Mouse (Mus musculus): ENCODE measurements around the gene Nkiras1. TPM values are rescaled to one million over a fixed set of nuclear protein-coding genes. Genes with fewer than 3 reads are reported as not detected.
"Not testable (repeated sequence)": the region's sequence is repeated elsewhere in the genome, so short reads cannot be mapped to it uniquely, and the experiment has no call there.

Gene Nkiras1
- polyA plus RNA-seq (2012; rRNA removed) = 7.4 and 9.3 TPM in 2 replicates

DNA sequence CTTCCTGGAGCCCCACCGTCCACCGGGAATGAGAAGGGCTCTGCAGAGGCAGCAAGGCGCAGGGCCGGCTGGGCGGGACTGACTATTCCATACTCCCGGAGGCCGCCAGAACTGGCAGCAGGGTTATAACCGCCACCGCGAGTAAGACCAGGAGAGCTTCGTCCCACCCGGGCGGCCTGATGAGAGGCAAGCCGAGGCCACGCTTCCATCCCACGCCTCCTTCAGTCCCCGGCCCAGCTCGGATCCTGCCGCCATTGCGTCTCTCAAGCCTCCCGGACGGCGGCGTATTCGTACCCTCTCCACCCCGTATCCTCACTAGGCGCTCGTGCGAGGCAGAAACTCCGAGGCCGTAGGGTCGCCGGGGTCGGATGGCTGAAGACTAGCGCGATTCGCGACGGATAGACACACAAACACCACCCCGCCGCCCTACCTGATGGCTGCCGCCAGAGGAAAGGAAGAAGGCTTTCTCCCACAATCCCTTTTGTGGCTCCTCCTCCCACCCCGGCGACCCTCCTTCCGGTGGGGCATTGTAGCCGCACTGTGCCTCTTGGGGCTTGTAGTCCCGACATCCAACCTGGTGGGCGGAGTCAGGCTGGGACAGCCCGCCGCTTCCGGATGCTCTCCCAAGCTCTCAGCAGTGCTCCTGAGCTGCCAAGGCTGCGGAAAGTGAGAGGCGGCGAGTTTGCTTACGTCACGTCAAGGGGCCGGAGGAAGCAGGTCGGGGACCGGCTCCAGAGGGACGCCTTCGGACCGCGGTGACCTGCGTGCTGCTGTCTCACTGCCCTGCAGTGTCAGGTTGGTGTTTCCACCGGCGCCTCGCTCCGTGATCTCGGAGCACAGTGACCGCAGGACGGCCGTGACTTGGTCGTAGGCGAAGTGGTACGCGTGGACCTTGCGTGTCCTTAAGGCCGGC, at the start of gene Nkiras1, which contains the start of gene Rpl15:
Gene Nkiras1, plus strand, starts transcription at position 608 of the 913 bp plus-strand sequence.
Gene Rpl15, minus strand, starts transcription at position 863 of the 913 bp plus-strand sequence.
- peak; percentile 85 for DNase-seq (ENCODE audit: low read depth)

DNA sequence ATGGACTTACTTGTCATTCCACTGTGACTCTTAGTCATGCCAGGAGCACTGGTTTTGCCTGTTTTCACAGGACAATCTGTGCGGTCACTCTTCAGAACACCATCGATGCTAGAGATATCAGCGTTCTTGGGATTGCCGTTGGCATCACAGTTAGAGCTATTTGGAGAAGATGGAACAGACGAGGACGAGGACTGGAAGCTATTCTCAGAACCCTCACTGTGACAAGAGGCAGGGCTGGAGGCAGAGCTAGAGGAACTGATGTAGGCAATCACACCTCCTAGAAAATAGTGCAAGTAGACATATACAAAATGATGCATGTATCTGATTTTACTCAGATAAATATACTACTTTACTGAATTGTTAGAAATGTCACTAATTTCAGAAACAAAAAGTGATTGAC, 49.0 kb upstream of the Nkiras1 start:
- DNase-seq (ENCODE audit: low read depth) = no peak

DNA sequence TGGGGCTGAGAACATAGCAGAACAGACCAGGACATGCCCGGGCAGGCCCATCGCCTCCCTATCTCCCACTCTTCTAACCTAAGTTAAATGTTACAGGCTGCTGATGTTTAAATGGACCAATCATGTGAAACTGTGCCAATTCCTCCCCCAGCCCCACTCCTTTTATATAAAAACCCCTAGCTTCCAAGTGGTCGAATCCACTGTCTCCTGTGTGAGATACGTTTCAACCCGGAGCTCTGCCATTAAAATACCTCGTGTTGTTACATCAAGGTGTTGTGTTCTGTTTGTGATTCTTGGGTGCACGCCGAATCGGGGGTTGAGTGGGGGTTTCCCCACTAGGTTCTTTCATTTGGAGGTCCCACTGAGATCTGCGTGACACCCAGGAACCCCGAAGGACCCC, 45.5 kb upstream of the Nkiras1 start:
- DNase-seq (ENCODE audit: low read depth) = not testable (repeated sequence)

DNA sequence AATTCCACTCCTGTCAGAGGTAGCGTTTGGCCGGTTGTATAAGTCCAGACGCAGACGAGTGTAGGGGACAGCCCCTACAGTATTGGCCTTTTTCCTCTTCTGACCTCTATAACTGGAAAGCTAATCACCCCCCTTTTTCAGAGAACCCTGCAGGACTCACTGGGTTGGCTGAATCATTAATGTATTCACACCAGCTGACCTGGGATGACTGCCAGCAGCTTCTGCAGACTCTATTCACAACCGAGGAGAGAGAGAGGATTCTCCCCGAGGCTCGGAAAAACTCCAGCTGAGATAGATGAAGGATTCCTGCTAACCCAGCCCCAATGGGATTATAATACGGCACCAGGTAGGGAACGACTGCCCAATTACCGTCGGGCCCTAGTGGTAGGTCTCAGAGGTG, 44.8 kb upstream of the Nkiras1 start:
- not testable (repeated sequence) for DNase-seq (ENCODE audit: low read depth)

DNA sequence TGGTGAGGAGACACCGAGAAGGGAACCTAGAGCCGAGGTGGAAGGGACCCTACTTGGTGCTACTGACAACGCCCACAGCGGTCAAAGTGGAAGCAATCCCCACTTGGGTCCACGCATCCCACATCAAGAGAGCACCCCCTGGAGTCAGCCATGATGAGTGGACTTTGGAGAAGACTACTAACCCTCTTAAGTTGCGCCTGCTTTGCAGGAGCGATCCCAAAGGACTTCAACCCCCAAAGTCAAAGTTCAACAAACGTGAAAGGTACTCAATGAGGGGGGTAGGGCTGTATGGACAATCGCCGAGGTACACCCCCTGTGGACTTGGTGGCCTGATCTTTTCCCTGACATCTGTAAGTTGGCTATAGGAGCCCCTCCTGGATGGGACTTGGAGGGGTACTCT, 41.2 kb upstream of the Nkiras1 start:
- DNase-seq (ENCODE audit: low read depth) = not testable (repeated sequence)

DNA sequence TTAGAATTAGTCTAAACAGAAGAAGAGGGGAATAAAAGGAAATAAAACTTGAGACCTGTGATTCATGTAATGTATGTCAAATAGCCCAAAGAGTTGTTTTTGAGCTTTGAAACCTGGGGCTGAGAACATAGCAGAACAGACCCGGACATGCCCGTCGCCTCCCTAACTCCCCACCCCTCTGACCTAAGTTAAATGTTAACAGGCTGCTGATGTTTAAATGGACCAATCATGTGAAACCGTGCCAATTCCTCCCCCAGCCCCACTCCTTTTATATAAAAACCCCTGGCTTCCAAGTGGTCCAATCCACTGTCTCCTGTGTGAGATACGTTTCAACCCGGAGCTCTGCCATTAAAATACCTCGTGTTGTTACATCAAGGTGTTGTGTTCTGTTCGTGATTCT, 39.1 kb upstream of the Nkiras1 start:
- DNase-seq (ENCODE audit: low read depth) = not testable (repeated sequence)

DNA sequence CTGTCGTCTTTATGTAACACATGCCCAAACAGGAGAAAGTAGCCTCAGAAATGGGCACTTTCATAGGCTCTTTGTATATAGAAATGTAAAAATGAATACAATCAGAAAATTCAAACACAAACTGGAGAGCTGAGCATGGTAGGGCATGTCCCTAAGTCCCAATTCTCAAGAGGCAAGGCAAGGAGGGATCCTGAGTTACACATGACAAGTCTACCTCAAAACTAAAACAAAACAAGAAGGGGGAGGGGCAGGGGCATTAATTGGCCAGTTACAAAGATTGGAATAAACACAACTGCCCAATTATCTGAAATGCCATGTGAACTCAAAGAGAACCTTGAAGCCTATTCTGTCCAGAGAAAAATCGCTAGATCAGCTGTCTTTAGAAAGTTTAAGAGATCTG, 37.9 kb upstream of the Nkiras1 start:
- DNase-seq (ENCODE audit: low read depth) = no peak

DNA sequence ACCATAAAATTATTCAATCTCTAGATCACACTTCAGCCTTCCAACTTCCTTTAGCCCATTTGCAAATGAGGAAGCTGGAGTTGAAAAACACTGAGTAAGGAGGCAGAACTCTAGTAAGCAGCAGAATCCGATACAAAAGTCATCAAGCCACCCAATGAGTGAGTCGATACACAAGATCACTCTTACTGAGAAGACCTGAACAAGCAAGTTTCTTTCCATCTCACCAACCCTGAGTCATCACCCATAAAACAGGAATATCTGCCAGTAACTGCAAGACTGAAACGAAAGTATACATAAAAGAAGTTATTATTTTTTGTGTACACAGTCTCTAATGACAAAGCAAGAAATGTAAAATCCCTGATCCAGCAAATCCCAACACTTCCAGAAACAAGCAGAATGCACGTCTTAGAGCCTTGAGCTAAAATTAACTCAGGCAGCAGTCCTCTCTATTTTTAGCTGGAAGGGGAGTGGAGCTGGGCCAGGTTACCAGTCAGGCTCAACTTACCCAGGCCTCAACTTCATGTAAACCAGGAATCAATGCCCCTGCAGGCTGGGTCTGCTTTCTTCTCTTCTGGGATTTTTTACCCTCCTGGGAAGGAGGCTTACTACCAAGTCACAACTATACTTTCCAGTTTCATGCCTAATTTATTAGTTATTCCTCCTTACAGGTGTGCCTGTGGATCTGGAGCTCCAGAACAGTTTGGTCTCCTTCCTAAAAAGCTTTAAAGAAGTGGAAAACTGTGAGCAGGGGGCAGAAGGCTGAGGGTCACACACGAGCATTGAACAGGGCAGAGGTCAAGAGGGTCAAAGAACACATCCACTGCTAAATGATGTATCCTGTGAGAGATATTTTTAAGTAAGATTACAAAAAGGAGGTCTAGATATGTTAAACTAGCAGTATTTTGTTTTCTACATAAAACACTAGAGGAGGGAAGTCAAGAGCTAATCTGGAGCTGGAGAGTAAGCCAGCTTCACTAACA, 36.7 kb upstream of the Nkiras1 start:
- DNase-seq (ENCODE audit: low read depth) = no peak

DNA sequence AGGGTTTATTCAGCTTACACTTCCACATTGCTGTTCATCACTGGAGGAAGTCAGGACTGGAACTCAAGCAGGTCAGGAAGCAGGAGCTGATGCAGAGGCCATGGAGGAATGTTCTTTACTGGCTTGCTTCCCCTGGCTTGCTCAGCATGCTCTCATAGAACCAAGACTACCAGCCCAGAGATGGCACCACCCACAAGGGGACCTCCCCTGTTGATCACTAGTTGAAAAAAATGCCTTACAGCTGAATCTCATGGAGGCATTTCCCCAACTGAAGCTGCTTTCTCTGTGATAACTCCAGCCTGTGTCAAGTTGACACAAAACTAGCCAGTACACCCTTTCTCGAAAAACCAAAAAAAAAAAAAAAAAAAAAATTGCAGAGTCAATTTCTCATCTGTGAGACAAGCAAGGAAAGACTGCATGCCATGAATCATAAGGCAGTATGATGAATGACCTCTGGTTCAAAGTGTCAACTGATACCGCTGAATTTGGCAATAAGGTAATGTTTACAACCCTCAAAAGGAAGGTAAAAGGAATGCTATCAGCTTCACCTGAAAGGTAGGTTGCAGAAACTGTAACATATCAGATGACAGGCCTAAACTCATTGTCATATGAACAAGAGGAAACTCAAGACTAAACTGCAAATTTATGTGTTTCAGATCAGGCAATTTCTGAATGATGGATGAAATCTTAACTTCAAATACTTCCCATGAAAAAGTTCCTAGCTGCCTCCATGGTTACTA, 34.3 kb upstream of the Nkiras1 start:
- not testable (repeated sequence) for DNase-seq (ENCODE audit: low read depth)

DNA sequence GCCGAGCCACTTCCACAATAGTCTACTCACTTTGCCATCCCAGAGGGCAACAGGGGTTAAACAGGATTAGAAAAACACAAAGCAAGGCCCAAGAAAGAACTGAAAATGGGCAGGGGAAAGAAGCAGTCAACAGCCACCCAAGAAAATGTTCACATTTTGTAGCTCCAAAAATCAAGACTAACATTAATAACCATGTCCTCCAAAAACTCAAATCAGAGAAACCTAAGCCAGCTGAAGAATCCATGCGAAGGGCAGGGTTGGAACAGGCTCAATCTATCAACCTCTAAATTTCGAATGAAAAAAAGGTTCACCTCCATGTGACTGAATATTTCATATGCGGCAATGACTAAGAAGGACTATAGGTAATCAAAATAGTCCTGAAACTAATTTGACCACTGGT, 33.6 kb upstream of the Nkiras1 start:
- DNase-seq (ENCODE audit: low read depth) = no peak

DNA sequence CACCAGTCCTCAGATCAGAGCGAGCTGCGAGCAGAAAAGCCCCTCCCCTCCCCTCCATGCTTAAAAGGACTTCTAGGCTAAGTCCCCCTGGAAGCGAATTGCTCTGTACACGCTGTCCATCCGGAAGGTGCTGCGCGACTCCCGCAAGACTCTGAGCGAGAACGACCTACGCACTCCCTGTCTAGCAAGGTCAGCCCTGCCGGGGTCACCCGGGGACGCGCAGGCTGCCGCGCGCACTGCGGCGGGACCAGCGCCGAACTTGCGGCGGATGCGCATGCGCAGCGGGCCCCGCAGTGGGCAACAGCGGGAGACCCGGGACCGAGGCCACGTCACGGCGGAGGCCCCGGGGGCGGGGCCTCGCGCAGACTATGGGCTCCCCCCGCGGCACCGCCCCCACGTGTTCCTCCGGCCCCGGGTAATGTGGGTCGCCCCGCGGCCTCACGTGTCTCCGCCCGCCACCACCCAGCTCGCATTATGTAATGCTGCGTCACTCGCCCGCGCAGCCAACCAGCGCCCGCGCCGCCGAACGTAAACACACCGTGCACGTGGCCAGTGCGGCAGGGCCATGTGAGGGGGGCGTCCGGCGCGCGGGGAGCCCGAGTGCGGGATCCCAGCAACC, 32.7 kb upstream of the Nkiras1 start:
- DNase-seq (ENCODE audit: low read depth) = no peak

DNA sequence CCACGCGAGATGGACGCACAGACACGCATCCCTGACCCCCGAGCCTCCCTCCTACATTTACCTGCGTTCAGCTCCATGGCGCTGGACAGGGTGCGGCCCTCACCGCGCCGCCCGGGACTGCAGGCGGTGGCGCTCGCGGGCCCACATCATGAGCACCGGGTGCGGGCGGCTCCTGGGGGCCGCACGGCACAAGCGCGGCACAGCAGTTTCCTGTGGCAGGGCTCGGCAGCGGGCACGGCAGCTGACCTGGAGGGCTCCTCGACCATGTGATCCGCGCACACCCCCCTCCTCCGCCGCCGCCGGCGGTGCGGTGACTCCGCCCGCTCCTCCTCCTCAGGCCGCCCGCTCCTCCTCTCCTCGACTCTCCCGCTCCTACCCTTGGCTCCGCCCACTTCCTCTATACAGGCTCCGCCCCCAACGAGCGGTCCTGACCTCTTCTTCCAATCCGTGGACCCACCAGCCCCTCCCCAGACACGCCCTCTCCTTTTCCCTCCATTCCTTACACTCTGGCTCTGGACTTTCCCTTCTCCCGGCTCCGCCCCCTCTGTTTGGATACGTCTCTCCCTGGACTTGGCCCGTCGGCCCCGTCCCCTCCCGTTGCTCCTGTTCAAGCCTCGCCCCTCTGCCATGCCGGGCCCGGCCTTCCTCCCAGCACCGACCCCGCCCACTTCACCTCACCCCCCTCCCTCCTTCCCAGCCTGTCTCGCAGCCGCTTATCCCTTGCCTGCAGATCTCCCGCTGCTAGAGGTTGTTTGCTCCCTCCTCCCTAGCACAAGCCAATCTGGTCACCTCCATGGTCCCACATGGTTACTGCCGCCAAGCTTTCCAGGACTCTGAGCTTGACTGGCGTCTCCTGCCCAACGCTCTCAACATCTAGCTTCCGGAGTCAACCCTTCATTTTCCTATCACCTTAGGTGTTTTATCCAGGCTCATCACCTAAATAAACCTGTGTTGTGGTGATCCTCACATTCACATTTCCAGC, 31.9 kb upstream of the Nkiras1 start, which contains the start of gene Nr1d2:
Gene Nr1d2, minus strand, starts transcription at position 378 of the 982 bp plus-strand sequence.
- peak; percentile 89 for DNase-seq (ENCODE audit: low read depth)

DNA sequence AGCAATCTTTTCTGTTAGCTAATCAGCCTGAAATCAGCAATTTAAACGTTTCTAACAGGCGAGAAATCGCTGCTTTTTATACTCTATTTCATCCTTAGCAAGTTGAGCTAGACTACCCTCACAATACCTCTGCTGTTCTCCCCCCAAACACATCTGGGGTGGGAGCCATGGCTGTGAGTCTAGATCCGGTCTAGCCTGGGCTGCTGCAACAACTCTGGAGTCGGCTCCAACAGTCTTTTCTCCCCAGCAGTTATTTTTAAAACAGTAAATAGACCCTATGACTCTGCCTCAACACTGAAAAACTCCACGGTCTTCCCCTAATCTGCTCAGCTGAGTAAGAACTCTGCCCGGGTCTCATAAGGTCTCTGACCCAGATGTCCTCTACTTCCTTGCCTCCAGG, 30.8 kb upstream of the Nkiras1 start:
- DNase-seq (ENCODE audit: low read depth) = no peak

DNA sequence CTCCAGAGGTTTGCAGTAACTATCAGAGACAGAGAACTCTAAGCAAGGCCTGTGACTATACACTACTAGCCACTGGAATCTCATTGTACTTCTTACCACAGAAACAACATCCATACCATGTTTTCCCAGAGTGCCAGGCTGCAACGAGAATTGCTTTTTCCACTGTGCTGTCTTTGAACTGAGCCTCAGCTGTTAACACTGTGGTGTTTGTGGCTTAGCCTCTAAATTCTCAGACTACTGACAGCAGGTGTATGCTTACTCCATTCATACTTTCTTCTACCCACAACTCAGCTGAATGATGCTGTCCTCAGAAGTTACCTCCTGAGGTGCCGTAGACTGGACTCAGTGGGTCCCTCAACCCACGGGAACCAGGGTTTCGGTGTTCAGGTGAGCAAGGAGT, 29.1 kb upstream of the Nkiras1 start:
- DNase-seq (ENCODE audit: low read depth) = no peak

DNA sequence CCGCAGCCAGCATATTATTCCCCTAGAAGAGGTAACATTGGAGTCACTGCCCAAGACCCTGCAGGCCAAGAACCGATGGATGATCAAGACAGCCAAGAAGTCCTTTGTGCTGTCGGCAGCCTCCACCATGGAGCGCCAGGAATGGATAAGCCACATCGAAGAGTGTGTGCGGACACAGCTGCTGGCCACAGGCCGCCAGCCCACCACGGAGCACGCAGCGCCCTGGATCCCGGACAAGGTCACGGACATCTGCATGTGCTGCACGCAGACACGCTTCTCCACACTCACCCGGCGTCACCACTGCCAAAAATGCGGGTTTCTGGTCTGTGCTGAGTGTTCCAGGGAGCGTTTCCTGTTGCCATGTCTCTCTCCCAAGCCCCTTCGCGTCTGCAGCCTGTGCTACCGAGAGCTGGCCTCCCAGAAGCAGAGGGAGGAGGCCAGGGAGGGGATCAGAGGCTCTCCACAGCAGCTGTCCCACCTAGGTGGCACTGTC, 28.3 kb upstream of the Nkiras1 start:
- no peak for DNase-seq (ENCODE audit: low read depth)

DNA sequence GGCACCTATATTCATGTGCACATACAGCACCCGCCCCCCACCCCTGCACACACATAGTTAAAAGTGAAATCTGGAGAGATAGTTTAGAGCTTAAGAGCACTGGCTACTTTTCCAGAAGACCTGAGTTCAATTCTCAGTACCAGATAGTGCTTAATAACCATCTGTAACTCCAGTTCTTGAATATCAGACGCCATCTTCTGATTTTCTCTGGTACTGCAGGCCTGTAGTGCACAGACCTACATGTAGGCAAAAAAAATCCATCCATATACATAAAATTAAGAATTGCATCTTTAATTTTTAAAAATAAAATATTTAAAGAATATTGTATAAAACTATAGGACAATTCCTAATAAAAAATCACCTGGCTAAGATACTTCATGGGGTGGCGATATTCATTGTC, 9.7 kb upstream of the Nkiras1 start:
- no peak for DNase-seq (ENCODE audit: low read depth)

DNA sequence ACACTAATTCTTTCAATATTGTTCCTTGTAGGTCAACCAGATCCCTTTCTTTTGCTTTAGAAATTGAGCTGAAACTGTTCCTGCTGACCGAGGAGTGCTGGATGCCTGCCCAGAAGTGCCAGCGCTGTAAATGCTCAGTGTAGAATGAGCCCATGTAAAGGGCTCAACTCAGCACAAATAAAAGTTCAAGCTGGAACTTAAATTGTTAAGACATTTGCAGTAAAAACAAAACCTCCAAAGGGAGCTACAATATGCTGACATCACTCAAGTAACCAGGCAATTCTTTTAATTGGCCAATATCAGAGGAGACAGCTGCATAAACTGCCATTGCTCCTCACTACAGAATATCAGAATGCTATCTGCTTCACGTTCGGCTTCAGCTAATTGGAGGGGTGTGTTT, 7.5 kb upstream of the Nkiras1 start:
- DNase-seq (ENCODE audit: low read depth) = no peak

DNA sequence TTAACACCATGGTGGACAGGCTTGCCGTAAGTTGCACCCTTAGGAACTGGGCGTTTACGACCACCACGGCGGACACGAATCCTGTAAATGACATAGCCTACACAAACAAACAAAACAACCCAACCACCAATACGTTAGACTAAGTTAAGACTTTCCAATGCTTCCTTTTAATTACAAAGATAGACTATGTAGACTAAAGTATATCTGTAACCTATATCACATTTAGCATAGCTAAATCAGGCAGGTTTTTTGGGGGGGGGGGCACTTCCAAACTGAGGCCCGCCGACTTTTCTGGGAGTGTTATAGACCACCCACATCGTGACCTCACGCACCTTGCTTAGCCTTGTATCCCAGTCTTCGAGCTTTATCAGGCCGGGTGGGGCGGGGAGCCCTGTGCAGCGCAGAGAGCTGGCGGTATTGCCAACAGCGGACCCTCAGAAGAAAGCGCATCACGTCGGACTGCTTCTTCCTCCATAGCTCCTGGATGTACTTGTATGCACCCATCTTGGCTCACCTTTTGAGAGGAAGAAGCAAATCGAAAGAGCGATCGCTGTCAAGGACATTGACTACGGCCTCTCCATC, 898 bp upstream of the Nkiras1 start:
- not testable (repeated sequence) for DNase-seq (ENCODE audit: low read depth)

DNA sequence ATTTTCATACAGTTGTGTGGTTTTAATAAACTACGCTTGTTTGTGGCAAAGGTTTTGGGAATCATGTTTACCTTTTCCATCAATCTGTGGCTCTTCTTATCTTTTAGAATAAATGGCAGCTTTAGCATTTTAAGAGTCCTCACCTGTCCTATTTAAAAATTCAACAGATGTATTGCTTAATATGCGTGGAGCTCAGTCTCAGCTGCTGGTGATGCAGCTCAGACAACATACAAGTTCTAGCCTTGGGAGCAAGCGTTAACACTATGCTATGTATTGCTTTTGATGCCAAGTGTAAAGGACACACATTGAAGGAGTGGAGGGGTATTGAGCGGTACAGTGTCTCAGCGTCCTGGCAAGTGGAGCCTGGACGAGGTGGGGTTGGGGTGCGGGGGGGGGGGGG, 730 bp downstream of the Nkiras1 start:
- DNase-seq (ENCODE audit: low read depth) = no peak
